26 mouse cellular contexts compared by ENCODE assay signal in genomic region chr1:191071613-191072012, GRCm38 (mm10). TPM values are rescaled to one million over a fixed set of nuclear protein-coding genes. Genes with fewer than 3 reads are reported as not detected.
A peak's percentile ranks its signal among the peaks of the same experiment; 100 is the strongest.
DNase-seq lines count a peak whose midpoint lies in the region; ATAC-seq lines count a peak whose summit lies in the region.
"Had no signal": no experiment of that assay in that cellular context is flagged by ENCODE, and none has a peak within 500 bp of the region (broad histone marks: within the 10 kb centered on the region; RNA-seq: fewer than 3 reads in every experiment).

No protein-coding gene starts in this region.

- no peak overlapping the region for H3K4me3 ChIP-seq in kidney, embryonic 15.5 days (replicated peaks)
- H3K4me3 ChIP-seq in hindbrain, embryonic 11.5 days (ENCODE audit: low read depth, low read length): no peak overlapping the region
- H3K4me3 ChIP-seq: forebrain, embryonic 13.5 days; heart, embryonic 10.5 days; heart, embryonic 15.5 days; hindbrain, embryonic 12.5 days; limb, embryonic 10.5 days; limb, embryonic 15.5 days; megakaryocyte, embryonic 14.5 days; midbrain, embryonic 12.5 days; neural tube, embryonic 13.5 days had no signal

- H3K9ac ChIP-seq in kidney, embryonic 15.5 days: no peak overlapping the region
- H3K9ac ChIP-seq in hindbrain, embryonic 11.5 days (ENCODE audit: low read depth, low read length): no peak overlapping the region
- H3K9ac ChIP-seq: forebrain, embryonic 13.5 days; heart, embryonic 15.5 days; hindbrain, embryonic 12.5 days; limb, embryonic 15.5 days; midbrain, embryonic 12.5 days; neural tube, embryonic 13.5 days had no signal

- DNase-seq in kidney, adult 9 months: peak; percentile 29
- DNase-seq in lung, postnatal 36 days: peak; percentile 11
- DNase-seq in lung, postnatal 10 days: no peak
- DNase-seq in large intestine, adult 2 months (ENCODE audit: low read depth, low spot score): peak; percentile 57
- no peak for DNase-seq in hindbrain, embryonic 11.5 days (ENCODE audit: low spot score)
- no peak for DNase-seq in cerebellum, postnatal 10 days
- DNase-seq: adrenal gland, postnatal 25 days; cerebellum, adult 8-10 months; cerebellum, postnatal 36 days; gastrocnemius, postnatal 10 days; kidney, postnatal 14 days; lung, adult 2 months; lung, postnatal 14 days had no signal

- no peak overlapping the region for H3K4me2 ChIP-seq in kidney, embryonic 15.5 days
- no peak overlapping the region for H3K4me2 ChIP-seq in hindbrain, embryonic 11.5 days (replicated peaks; ENCODE audit: low read depth, low read length)
- H3K4me2 ChIP-seq: forebrain, embryonic 13.5 days; heart, embryonic 15.5 days; hindbrain, embryonic 12.5 days; limb, embryonic 15.5 days; midbrain, embryonic 12.5 days; neural tube, embryonic 13.5 days had no signal

- H3K9me3 ChIP-seq in kidney, embryonic 15.5 days (replicated peaks): no peaks in the 10 kb centered on the region
- H3K9me3 ChIP-seq in hindbrain, embryonic 11.5 days (ENCODE audit: control insufficient read depth, low read length): no peaks in the 10 kb centered on the region
- H3K9me3 ChIP-seq: forebrain, embryonic 13.5 days; heart, embryonic 10.5 days; heart, embryonic 15.5 days; hindbrain, embryonic 12.5 days; limb, embryonic 10.5 days; limb, embryonic 15.5 days; megakaryocyte, embryonic 14.5 days; midbrain, embryonic 12.5 days; neural tube, embryonic 13.5 days had no signal

- H3K27ac ChIP-seq in kidney, embryonic 15.5 days: no peak overlapping the region
- H3K27ac ChIP-seq in hindbrain, embryonic 11.5 days (ENCODE audit: low read depth, low read length): no peak overlapping the region
- H3K27ac ChIP-seq: forebrain, embryonic 13.5 days; heart, embryonic 10.5 days; hindbrain, embryonic 12.5 days; limb, embryonic 10.5 days; limb, embryonic 15.5 days; midbrain, embryonic 12.5 days; neural tube, embryonic 13.5 days had no signal

- H3K36me3 ChIP-seq in kidney, embryonic 15.5 days: peaks cover 95% of the 10 kb centered on the region
- peaks cover 8% of the 10 kb centered on the region; the same call in 1 of the 2 replicates for H3K36me3 ChIP-seq in hindbrain, embryonic 11.5 days (ENCODE audit: control insufficient read depth, insufficient read depth, low read length)

- no peaks in the 10 kb centered on the region for H3K27me3 ChIP-seq in kidney, embryonic 15.5 days
- H3K27me3 ChIP-seq in hindbrain, embryonic 11.5 days (ENCODE audit: control insufficient read depth, insufficient read depth, low read length): no peaks in the 10 kb centered on the region
- H3K27me3 ChIP-seq: forebrain, embryonic 13.5 days; heart, embryonic 15.5 days; hindbrain, embryonic 12.5 days; limb, embryonic 15.5 days; megakaryocyte, embryonic 14.5 days; midbrain, embryonic 12.5 days; neural tube, embryonic 13.5 days had no signal

- WGBS in kidney, embryonic 15.5 days: 87% methylated on average over 6 of the region's 6 CpGs
- WGBS in large intestine, adult 2 months: 36% methylated on average over 6 of the region's 6 CpGs
- WGBS in hindbrain, embryonic 11.5 days: 95% methylated on average over 6 of the region's 6 CpGs

- H3K4me1 ChIP-seq in kidney, embryonic 15.5 days: peaks cover 17% of the 10 kb centered on the region
- no peaks in the 10 kb centered on the region for H3K4me1 ChIP-seq in hindbrain, embryonic 11.5 days (replicated peaks; ENCODE audit: control insufficient read depth, insufficient read depth, low read length)
- H3K4me1 ChIP-seq: forebrain, embryonic 13.5 days; heart, embryonic 10.5 days; heart, embryonic 15.5 days; hindbrain, embryonic 12.5 days; limb, embryonic 10.5 days; limb, embryonic 15.5 days; midbrain, embryonic 12.5 days; neural tube, embryonic 13.5 days had no signal

- no peak for ATAC-seq in kidney, embryonic 15.5 days (replicated peaks; ENCODE audit: low FRiP score)
- ATAC-seq in hindbrain, embryonic 11.5 days (ENCODE audit: low FRiP score): no peak
- ATAC-seq: forebrain, embryonic 13.5 days had no signal

RNA-seq across cellular contexts. Expression of gene Nsl1, which starts 8.8 kb away (rescaled TPM):
- polyA plus RNA-seq in kidney, embryonic 15.5 days (2015; fragmentation: Nextera tagmentation; extraction: Ambion mirVana): 22.1 and 23.1 TPM in 2 replicates
- polyA plus RNA-seq in large intestine, adult 2 months (2012; rRNA removed): 2.7 and 3.5 TPM in 2 replicates
- 17.9 and 20.4 TPM in 2 replicates for polyA plus RNA-seq in hindbrain, embryonic 11.5 days (2014; fragmentation: Nextera tagmentation; extraction: Ambion mirVana)

RNA-seq across cellular contexts. Expression of gene Tatdn3, which starts 8.9 kb away (rescaled TPM):
- 12.8 and 13.8 TPM in 2 replicates for polyA plus RNA-seq in kidney, embryonic 15.5 days (2015; fragmentation: Nextera tagmentation; extraction: Ambion mirVana)
- 4.8 and 6.2 TPM in 2 replicates for polyA plus RNA-seq in large intestine, adult 2 months (2012; rRNA removed)
- polyA plus RNA-seq in hindbrain, embryonic 11.5 days (2014; fragmentation: Nextera tagmentation; extraction: Ambion mirVana): 10.4 and 12.7 TPM in 2 replicates

RNA-seq across cellular contexts. Expression of gene Batf3, which starts 26.0 kb away (rescaled TPM):
- polyA plus RNA-seq in kidney, embryonic 15.5 days (2015; fragmentation: Nextera tagmentation; extraction: Ambion mirVana): 12.5 and 13.7 TPM in 2 replicates
- polyA plus RNA-seq in large intestine, adult 2 months (2012; rRNA removed): 6.5 and 7.5 TPM in 2 replicates
- 4.6 TPM in 2 replicates for polyA plus RNA-seq in hindbrain, embryonic 11.5 days (2014; fragmentation: Nextera tagmentation; extraction: Ambion mirVana)

RNA-seq across cellular contexts. Expression of gene Spata45, which starts 35.2 kb away (rescaled TPM):
- polyA plus RNA-seq in kidney, embryonic 15.5 days (2015; fragmentation: Nextera tagmentation; extraction: Ambion mirVana): not detected in 2 replicates
- not detected in 2 replicates for polyA plus RNA-seq in large intestine, adult 2 months (2012; rRNA removed)
- not detected in 2 replicates for polyA plus RNA-seq in hindbrain, embryonic 11.5 days (2014; fragmentation: Nextera tagmentation; extraction: Ambion mirVana)
- polyA plus RNA-seq: embryonic facial prominence, embryonic 11.5 days; forebrain, embryonic 13.5 days; gonadal fat pad, adult 2 months; heart, embryonic 10.5 days; heart, embryonic 15.5 days; hindbrain, embryonic 12.5 days; limb, embryonic 10.5 days; limb, embryonic 15.5 days; lung, adult 2 months; midbrain, embryonic 12.5 days; neural tube, embryonic 13.5 days; stomach, embryonic 14.5 days had no signal

RNA-seq across cellular contexts. Expression of gene Flvcr1, which starts 45.7 kb away (rescaled TPM):
- polyA plus RNA-seq in kidney, embryonic 15.5 days (2015; fragmentation: Nextera tagmentation; extraction: Ambion mirVana): 6.7 and 7.1 TPM in 2 replicates
- polyA plus RNA-seq in large intestine, adult 2 months (2012; rRNA removed): 8.1 and 26.4 TPM in 2 replicates
- polyA plus RNA-seq in hindbrain, embryonic 11.5 days (2014; fragmentation: Nextera tagmentation; extraction: Ambion mirVana): 9.5 and 9.6 TPM in 2 replicates

Comparison
In these comparisons a context has a peak if more than half of its experiments do, and no peak if none do; other contexts are left out.
1. DNase-seq: peak in kidney, adult 9 months (single experiment), lung, postnatal 36 days (single experiment) and large intestine, adult 2 months (single experiment); none in lung, postnatal 10 days (single experiment), hindbrain, embryonic 11.5 days (single experiment) and cerebellum, postnatal 10 days (0 of 2).